Mouse (Mus musculus): ENCODE measurements around the gene Dnase2a. TPM values are rescaled to one million over a fixed set of nuclear protein-coding genes. Genes with fewer than 3 reads are reported as not detected.

Gene Dnase2a
- polyA plus RNA-seq, 1 experiment: 20.1 TPM

DNA sequence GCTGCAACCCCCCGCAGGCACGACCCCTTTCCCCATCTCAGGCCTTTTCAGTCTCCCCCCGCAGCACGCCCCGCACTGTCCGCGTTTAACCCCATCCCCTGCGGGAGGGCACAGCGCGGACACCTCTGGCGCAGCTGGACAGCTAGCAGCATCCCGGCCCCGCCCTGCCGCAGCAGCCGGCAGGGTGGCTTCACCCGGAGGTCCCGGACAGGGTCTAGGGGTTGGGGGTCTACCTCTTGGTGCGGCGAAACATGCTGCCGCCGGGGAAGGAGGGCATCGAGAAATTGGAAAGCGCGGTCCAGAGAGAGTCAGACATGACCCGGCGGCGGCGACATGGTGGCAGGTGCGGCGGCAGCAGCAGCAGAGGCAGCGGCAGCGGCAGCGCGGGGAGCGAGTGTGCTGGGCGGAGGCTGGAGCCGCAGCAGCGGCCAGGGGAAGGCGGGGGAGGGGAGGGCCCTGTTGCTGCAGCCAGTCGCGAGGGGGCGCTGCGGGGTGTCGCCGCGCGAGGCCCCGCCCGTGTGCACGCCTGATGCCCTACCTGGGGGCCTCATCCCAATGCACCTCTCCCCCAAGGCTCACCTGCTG is 28.7 kb downstream of the Dnase2a start, which contains the start of gene Mast1:
Mast1 (minus strand) TSS at position 398 of the 585 bp plus-strand sequence.
- H3K27me3 ChIP-seq (replicated peaks; ENCODE audit: control insufficient read depth, insufficient read depth, low read length): peaks cover 3% of the 10 kb centered on the region
- DNase-seq: peak; percentile 29

DNA sequence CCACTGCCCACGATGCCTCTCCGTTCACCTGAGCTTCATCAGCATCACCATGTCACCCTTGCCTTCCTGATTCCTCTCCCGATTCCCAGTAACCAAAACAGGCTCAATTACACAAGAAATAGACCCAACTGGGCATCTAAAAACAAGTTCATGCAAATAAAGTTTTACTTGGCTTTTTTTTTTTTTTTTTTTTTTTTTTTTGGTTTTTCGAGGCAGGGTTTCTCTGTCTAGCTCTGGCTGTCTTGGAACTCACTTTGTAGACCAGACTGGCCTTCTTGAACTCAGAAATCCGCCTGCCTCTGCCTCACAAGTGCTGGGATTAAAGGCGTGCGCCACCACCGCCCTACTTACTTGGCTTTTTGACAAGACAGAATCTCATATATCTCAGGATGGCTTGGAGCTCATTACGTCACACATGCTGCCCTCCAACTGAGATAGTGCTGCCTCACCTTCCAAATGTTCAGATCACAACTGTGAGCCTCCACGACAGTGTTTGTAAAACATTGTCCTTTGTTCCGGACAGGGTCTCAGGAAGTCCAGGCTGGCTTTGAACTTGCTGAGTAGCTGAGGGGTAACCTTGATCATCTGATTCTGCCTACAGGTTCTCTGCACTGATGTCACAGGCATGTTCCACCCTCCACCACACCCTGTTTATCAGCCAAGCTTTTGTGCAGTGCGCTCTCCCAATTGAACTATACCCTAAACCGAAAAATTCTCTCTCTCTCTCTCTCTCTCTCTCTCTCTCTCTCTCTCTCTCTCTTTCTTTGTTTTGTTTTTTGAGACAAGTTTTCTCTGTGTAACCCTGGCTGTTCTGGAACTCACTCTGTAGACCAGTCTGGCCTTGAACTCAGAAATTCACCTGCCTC is 29.5 kb downstream of the Dnase2a start:
- 65% methylated on average over 13 of the region's 13 CpGs for WGBS
- Histone ChIP-seq H3K36me3 (ENCODE audit: control insufficient read depth, insufficient read depth, low read length) (no peaks in the 10 kb centered on the region), H3K27ac (ENCODE audit: insufficient read depth, low read depth, low read length) (no peak overlapping the region), H3K4me1 (ENCODE audit: control insufficient read depth, insufficient read depth, low read length) (no peaks in the 10 kb centered on the region), H3K4me3 (ENCODE audit: insufficient read depth, low read depth, low read length) (no peak overlapping the region; the same call in 1 of the 2 replicates), H3K27me3 (replicated peaks; ENCODE audit: control insufficient read depth, insufficient read depth, low read length) (peaks cover 3% of the 10 kb centered on the region)
- TF ChIP-seq POLR2A (IDR thresholded peaks at IDR 0.05; ENCODE audit: low read depth, low read length) (no peak), CTCF (conservative IDR thresholded peaks at IDR 0.05; ENCODE audit: insufficient read depth, insufficient read length, low read depth, low read length) (no peak)
- no peak for DNase-seq

More for the DNA sequence above, 28.7 kb downstream of the Dnase2a start, which contains the start of gene Mast1:
- Histone ChIP-seq H3K4me1 (ENCODE audit: control insufficient read depth, insufficient read depth, low read length) (no peaks in the 10 kb centered on the region), H3K27ac (ENCODE audit: insufficient read depth, low read depth, low read length) (no peak within 1 kb of the TSS), H3K36me3 (ENCODE audit: control insufficient read depth, insufficient read depth, low read length) (no peaks in the 10 kb centered on the region), H3K4me3 (ENCODE audit: insufficient read depth, low read depth, low read length) (peak within 1 kb of the TSS; percentile 7; the same call in 1 of the 2 replicates)
- TF ChIP-seq CTCF (conservative IDR thresholded peaks at IDR 0.05; ENCODE audit: insufficient read depth, insufficient read length, low read depth, low read length): peak; percentile 55
- no peak for TF ChIP-seq POLR2A (IDR thresholded peaks at IDR 0.05; ENCODE audit: low read depth, low read length)
- 1% methylated on average over 49 of the region's 50 CpGs for WGBS

- DNase-seq: no peak
- peaks cover 4% of the 10 kb centered on the region for H3K27me3 ChIP-seq (replicated peaks; ENCODE audit: control insufficient read depth, insufficient read depth, low read length)
- no peak overlapping the region for H3K27ac ChIP-seq (ENCODE audit: insufficient read depth, low read depth, low read length)
- no peak overlapping the region for H3K4me3 ChIP-seq (ENCODE audit: insufficient read depth, low read depth, low read length)
- TF ChIP-seq CTCF (conservative IDR thresholded peaks at IDR 0.05; ENCODE audit: insufficient read depth, insufficient read length, low read depth, low read length) (no peak), POLR2A (IDR thresholded peaks at IDR 0.05; ENCODE audit: low read depth, low read length) (no peak)
- H3K4me1 ChIP-seq (ENCODE audit: control insufficient read depth, insufficient read depth, low read length): no peaks in the 10 kb centered on the region
- WGBS: 15% methylated on average over 4 of the region's 4 CpGs
- no peaks in the 10 kb centered on the region for H3K36me3 ChIP-seq (ENCODE audit: control insufficient read depth, insufficient read depth, low read length)
Observed at GRCm38 (mm10) chr8:84943699-84944098, 35.3 kb downstream of the Dnase2a start.

- TF ChIP-seq CTCF (conservative IDR thresholded peaks at IDR 0.05; ENCODE audit: insufficient read depth, insufficient read length, low read depth, low read length) (no peak), POLR2A (IDR thresholded peaks at IDR 0.05; ENCODE audit: low read depth, low read length) (no peak)
- Histone ChIP-seq H3K27ac (ENCODE audit: insufficient read depth, low read depth, low read length) (no peak overlapping the region), H3K4me1 (ENCODE audit: control insufficient read depth, insufficient read depth, low read length) (no peaks in the 10 kb centered on the region), H3K36me3 (ENCODE audit: control insufficient read depth, insufficient read depth, low read length) (no peaks in the 10 kb centered on the region), H3K4me3 (ENCODE audit: insufficient read depth, low read depth, low read length) (no peak overlapping the region), H3K27me3 (replicated peaks; ENCODE audit: control insufficient read depth, insufficient read depth, low read length) (peaks cover 4% of the 10 kb centered on the region)
- DNase-seq: peak; percentile 34
- 3% methylated on average over 26 of the region's 26 CpGs for WGBS
Observed at GRCm38 (mm10) chr8:84944478-84945160, 36.3 kb downstream of the Dnase2a start.

GRCm38 (mm10) chr8:84945235-84945632 is 36.9 kb downstream of the Dnase2a start:
- Histone ChIP-seq H3K27me3 (replicated peaks; ENCODE audit: control insufficient read depth, insufficient read depth, low read length) (peaks cover 4% of the 10 kb centered on the region), H3K27ac (ENCODE audit: insufficient read depth, low read depth, low read length) (no peak overlapping the region), H3K4me1 (ENCODE audit: control insufficient read depth, insufficient read depth, low read length) (no peaks in the 10 kb centered on the region), H3K4me3 (ENCODE audit: insufficient read depth, low read depth, low read length) (no peak overlapping the region), H3K36me3 (ENCODE audit: control insufficient read depth, insufficient read depth, low read length) (no peaks in the 10 kb centered on the region)
- no peak for DNase-seq
- no peak for TF ChIP-seq CTCF (conservative IDR thresholded peaks at IDR 0.05; ENCODE audit: insufficient read depth, insufficient read length, low read depth, low read length)
- no peak for TF ChIP-seq POLR2A (IDR thresholded peaks at IDR 0.05; ENCODE audit: low read depth, low read length)
- WGBS: 3% methylated on average over 11 of the region's 11 CpGs

- H3K27ac ChIP-seq (ENCODE audit: insufficient read depth, low read depth, low read length): no peak overlapping the region
- TF ChIP-seq CTCF (conservative IDR thresholded peaks at IDR 0.05; ENCODE audit: insufficient read depth, insufficient read length, low read depth, low read length) (no peak), POLR2A (IDR thresholded peaks at IDR 0.05; ENCODE audit: low read depth, low read length) (no peak)
- H3K4me1 ChIP-seq (ENCODE audit: control insufficient read depth, insufficient read depth, low read length): no peaks in the 10 kb centered on the region
- peaks cover 4% of the 10 kb centered on the region for H3K27me3 ChIP-seq (replicated peaks; ENCODE audit: control insufficient read depth, insufficient read depth, low read length)
- WGBS: 1% methylated on average over 46 of the region's 67 CpGs
- H3K4me3 ChIP-seq (ENCODE audit: insufficient read depth, low read depth, low read length): no peak overlapping the region
- DNase-seq: no peak
- H3K36me3 ChIP-seq (ENCODE audit: control insufficient read depth, insufficient read depth, low read length): no peaks in the 10 kb centered on the region
Observed at GRCm38 (mm10) chr8:84945633-84946527, 37.5 kb downstream of the Dnase2a start.
